Mouse (Mus musculus) spleen, adult 2 months (tissue): ENCODE results near the gene Sphk1. TPM values are rescaled to one million over a fixed set of nuclear protein-coding genes. Genes with fewer than 3 reads are reported as not detected.

ENCODE experiments used
- DNase-seq, 2 experiments: peaks; one replicate each; pipeline versions ENCODE4 v3.0.0 to v3.0.0-alpha.2; 2012 to 2021; ENCODE audit warnings: low spot score in 2 of 2, low read depth in 1 of 2
- H3K27ac ChIP-seq: fragments of 200-500 bp; 2 replicates; pipeline ENCODE4 v1.5.1; 2012; ENCODE audit warnings: low read length, inconsistent platforms; ENCODE audit not compliant: insufficient read depth
- H3K27me3 ChIP-seq: fragments of 200-500 bp; 2 replicates; pipeline ENCODE4 v1.6.1; 2012; ENCODE audit warnings: mild to moderate bottlenecking, moderate library complexity, low read length, inconsistent platforms; ENCODE audit not compliant: control insufficient read depth, insufficient read depth
- H3K36me3 ChIP-seq: fragments of 200-500 bp; 2 replicates; pipeline ENCODE4 v1.6.1; 2012; ENCODE audit warnings: mild to moderate bottlenecking, low read length, inconsistent platforms; ENCODE audit not compliant: control insufficient read depth, insufficient read depth
- H3K4me1 ChIP-seq: fragments of 200-500 bp; 2 replicates; pipeline ENCODE4 v1.6.1; 2011; ENCODE audit warnings: inconsistent platforms; ENCODE audit not compliant: control insufficient read depth, insufficient read depth, insufficient read length
- H3K4me3 ChIP-seq: fragments of 200-500 bp; 2 replicates; pipeline ENCODE4 v1.5.1; 2011; ENCODE audit warnings: mild to moderate bottlenecking, inconsistent platforms; ENCODE audit not compliant: insufficient read depth, insufficient read length; ENCODE audit errors: extremely low read depth
- CTCF ChIP-seq: fragments of 200-500 bp; IDR thresholded peaks from 2 replicates; pipeline ENCODE4 v1.5.1; 2011; ENCODE audit warnings: mild to moderate bottlenecking, inconsistent platforms; ENCODE audit not compliant: insufficient read depth, insufficient read length, insufficient replicate concordance; ENCODE audit errors: extremely low read depth
- POLR2A ChIP-seq: fragments of 200-500 bp; IDR thresholded peaks from 2 replicates; pipeline ENCODE4 v1.6.1; 2011; ENCODE audit warnings: low read depth, low read length, inconsistent platforms
- WGBS: fragments of 180-500 bp; shearing (Covaris S2); methylation state at CpG from one replicate; pipeline ENCODE4 v1.1.7; 2018; 5-methylcytosine and 5-hydroxymethylcytosine counted together
- polyA plus RNA-seq: library from polyadenylated mRNA; depleted of rRNA; stranded (reverse); fragments of >200 nt; gene quantifications from 2 replicates; pipeline ENCODE4 v1.2.3, GENCODE M21; 2012

The Sphk1 gene
- polyA plus RNA-seq, 1 experiment: 15.5 TPM

DNA sequence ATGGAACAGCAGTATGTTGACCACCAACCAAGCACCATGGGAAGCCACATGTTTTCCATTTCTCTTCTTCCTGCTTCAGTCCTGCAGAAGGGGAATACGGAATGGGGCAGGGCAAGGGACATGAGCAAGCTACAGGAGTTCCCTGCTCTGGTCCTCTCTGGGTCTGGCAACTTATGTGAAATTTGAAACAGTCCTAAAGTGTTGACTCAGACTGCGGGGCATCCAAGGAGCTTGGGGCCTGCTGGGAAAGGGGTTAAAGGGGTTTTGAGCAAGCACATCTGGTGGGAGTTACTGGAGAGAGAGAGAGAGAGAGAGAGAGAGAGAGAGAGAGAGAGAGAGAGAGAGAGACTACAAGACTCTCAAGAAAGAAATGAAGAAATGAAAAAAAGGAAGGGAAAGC, 22.0 kb upstream of the Sphk1 start:
- TF ChIP-seq CTCF (no peak), POLR2A (no peak)
- no peak overlapping the region for H3K27ac ChIP-seq
- H3K4me1 ChIP-seq: no peaks in the 10 kb centered on the region
- no peaks in the 10 kb centered on the region for H3K27me3 ChIP-seq
- no peaks in the 10 kb centered on the region for H3K36me3 ChIP-seq
- DNase-seq: no peak
- H3K4me3 ChIP-seq: no peak overlapping the region
- 76% methylated on average over 2 of the region's 2 CpGs for WGBS

DNA sequence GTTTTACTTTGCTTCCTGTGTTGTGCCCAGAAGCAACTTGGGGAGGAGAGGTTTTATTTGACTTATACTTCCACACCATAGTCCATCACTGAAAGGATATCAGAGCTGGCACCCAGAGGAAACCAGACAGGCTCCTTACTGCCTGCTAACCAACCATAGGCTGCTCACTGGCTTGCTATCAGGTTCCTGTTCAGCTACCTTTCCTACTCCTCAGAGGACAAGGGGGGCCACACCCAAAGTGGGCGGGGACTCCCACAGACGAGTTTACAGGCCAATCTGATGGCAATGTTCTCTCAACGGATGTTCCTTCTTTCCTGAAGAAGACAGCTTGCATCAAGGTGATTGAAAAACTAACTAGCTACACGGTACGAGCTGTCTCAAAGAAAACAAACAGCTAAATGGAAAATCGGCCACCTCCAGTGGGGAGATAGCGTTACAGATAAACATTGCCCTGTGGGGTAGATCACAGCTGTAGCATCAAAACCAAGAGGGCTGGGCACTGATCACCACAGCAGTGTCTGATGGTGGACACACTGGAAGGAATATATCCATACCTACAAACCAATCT, 19.3 kb upstream of the Sphk1 start:
- 69% methylated on average over 7 of the region's 7 CpGs for WGBS
- Histone ChIP-seq H3K27me3 (no peaks in the 10 kb centered on the region), H3K27ac (no peak overlapping the region), H3K4me3 (no peak overlapping the region), H3K36me3 (no peaks in the 10 kb centered on the region), H3K4me1 (no peaks in the 10 kb centered on the region)
- no peak for DNase-seq
- TF ChIP-seq CTCF: no peak
- TF ChIP-seq POLR2A: no peak

DNA sequence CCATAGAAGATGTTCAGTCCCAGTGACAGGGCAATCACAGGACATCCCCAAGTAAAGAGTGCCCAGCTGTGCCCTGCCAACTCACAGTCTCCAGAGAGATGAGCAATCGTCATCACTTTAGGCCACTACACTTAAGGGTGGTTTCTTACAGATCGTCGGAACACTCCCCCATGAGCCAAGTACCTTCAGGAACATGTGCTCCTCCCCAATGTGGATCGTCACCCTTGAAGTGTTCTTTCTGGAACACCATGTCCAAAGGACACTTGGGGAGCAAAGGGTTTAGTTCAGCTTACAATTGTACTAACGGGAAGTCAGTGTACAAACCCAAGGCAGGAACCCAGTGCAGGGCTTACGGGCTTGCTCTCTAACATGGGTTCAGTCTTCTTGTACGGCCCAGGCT, 18.6 kb upstream of the Sphk1 start:
- Histone ChIP-seq H3K4me3 (no peak overlapping the region), H3K27ac (no peak overlapping the region), H3K27me3 (no peaks in the 10 kb centered on the region), H3K4me1 (no peaks in the 10 kb centered on the region), H3K36me3 (no peaks in the 10 kb centered on the region)
- 92% methylated on average over 7 of the region's 7 CpGs for WGBS
- DNase-seq: no peak
- no peak for TF ChIP-seq CTCF
- no peak for TF ChIP-seq POLR2A

DNA sequence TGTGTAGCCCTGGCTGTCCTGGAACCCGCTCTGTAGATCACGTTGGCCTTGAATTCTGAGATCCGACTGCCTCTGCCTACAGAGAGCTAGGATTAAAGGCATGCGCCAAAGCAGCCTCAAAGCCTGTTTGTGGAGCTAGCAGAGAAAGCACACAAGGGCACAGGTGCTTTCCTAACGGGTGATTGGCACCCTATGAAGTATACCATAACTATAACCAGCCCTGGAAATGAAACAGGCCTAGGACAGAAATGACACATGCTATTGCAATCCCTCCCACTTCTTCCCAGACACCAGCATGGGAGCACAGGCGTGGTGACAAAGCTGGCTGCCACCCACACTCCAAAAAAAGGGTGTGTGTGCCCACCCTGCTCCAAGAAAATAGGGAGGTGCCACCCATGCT, 17.7 kb upstream of the Sphk1 start:
- no peak for DNase-seq
- Histone ChIP-seq H3K4me3 (no peak overlapping the region), H3K4me1 (no peaks in the 10 kb centered on the region), H3K36me3 (no peaks in the 10 kb centered on the region), H3K27ac (no peak overlapping the region), H3K27me3 (no peaks in the 10 kb centered on the region)
- no peak for TF ChIP-seq CTCF
- TF ChIP-seq POLR2A: no peak
- 86% methylated on average over 6 of the region's 6 CpGs for WGBS

DNA sequence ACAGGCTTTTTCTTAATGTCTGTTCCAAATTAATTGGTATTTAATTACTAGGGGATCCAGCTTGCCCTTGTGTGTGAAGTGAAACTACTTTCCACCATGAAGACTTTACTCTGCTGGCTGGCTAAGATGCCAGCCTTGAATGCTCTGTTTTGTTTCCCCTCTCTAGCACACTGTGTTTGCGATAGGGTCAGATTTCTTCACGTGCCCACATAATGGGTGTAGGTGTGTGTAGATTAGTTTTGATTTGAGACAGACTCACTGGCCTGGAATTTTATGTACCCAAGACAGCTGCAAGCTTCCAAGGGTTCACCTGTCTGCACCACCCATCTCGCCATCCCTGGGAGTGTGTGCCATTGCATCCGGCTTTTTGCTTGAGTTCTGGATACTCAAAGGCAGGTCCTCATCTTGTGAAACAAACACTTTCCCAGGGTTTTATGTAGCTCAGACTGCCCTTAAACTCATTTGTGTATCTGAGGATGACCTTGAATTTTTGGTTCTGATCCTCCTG, 17.1 kb upstream of the Sphk1 start:
- H3K27me3 ChIP-seq: no peaks in the 10 kb centered on the region
- no peaks in the 10 kb centered on the region for H3K36me3 ChIP-seq
- H3K27ac ChIP-seq: no peak overlapping the region
- H3K4me1 ChIP-seq: no peaks in the 10 kb centered on the region
- no peak overlapping the region for H3K4me3 ChIP-seq
- TF ChIP-seq CTCF: no peak
- no peak for TF ChIP-seq POLR2A
- DNase-seq: no peak
- WGBS: 86% methylated on average over 4 of the region's 4 CpGs

DNA sequence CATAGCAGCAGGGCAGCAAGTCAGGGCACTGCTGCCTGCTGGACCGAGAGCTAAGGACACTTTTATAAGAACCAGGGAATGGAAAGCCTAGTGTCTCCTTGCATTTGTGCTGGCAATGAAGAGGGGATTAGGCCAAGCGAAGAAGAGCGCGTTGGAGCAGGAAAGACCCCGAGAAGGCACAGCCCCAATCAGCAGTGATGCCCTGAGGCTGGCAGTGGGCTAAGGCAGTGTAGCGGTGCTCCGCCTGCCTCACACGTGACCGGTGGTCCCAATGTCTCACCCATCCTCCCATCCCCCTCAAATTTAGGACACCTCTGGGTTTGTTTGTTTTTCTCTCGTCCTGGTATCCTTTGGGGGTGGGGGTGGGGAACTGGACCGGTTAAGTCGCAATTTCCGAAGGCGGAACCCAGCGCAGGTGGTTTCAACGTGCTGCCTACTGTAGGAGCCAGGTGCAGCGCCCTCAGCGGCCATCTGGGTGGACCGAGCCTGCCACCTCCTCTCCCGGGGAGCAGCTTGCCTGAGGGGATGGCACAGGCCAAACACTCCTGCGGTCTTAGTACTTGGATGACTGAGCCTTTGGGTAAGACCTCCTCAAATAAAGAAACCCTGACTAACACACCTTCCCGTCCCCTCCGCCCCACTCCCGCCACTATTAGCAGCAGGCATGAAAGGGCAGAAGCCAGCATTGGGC, 15.2 kb upstream of the Sphk1 start:
- no peaks in the 10 kb centered on the region for H3K4me1 ChIP-seq
- no peaks in the 10 kb centered on the region for H3K27me3 ChIP-seq
- H3K27ac ChIP-seq: no peak overlapping the region
- no peak overlapping the region for H3K4me3 ChIP-seq
- 47% methylated on average over 24 of the region's 24 CpGs for WGBS
- H3K36me3 ChIP-seq: no peaks in the 10 kb centered on the region
- no peak for DNase-seq
- TF ChIP-seq CTCF: no peak
- no peak for TF ChIP-seq POLR2A

DNA sequence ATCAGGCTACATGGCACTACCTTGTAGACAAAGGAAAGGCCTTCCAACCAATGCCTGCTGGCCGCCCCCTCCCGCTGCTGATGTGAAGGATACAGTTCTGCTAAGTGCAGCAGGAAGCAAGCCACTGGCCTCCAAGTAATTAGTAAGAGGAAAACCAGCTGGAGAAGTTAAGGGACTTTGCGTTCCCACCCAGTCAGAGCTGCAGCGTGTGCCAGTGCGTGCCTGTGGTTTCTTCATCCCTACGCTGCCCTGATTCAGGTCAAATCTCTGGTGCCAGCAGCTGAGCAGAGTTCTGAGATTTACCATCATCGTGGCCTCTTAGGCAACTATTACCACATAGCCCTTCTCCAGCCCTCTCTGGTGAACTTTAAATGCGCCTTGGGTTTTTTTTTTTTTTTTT, 12.2 kb upstream of the Sphk1 start:
- no peak for DNase-seq
- TF ChIP-seq CTCF: no peak
- TF ChIP-seq POLR2A: no peak
- Histone ChIP-seq H3K27me3 (no peaks in the 10 kb centered on the region), H3K4me3 (no peak overlapping the region), H3K27ac (no peak overlapping the region), H3K36me3 (no peaks in the 10 kb centered on the region), H3K4me1 (no peaks in the 10 kb centered on the region)
- WGBS: 61% methylated on average over 8 of the region's 8 CpGs

DNA sequence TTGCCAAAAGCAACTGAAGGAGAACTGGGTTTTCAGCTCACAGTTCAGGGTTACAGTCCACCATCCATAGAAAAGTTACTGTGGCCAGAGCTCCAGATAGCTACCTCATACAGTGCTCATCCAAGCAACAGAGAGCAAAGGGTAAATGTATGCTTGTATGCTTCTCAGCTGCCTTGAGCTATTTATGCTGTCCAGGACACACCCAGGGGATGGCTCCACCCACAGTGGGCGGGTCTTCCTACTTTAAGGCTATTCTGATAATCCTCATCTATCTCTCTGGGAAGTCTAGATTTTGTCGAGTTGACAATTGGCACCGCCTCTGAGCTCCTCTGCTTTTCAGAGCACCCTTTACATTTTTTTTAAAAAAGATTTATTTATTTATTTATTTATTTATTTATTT, 9.6 kb upstream of the Sphk1 start:
- Histone ChIP-seq H3K4me3 (no peak overlapping the region), H3K4me1 (no peaks in the 10 kb centered on the region), H3K27me3 (no peaks in the 10 kb centered on the region), H3K36me3 (no peaks in the 10 kb centered on the region), H3K27ac (no peak overlapping the region)
- WGBS: 48% methylated on average over 3 of the region's 3 CpGs
- DNase-seq: no peak
- TF ChIP-seq CTCF (no peak), POLR2A (no peak)
